Mouse (Mus musculus): Measurements from ENCODE around the gene Trim75.
"Not testable (repeated sequence)": the region's sequence is repeated elsewhere in the genome, so short reads cannot be mapped to it uniquely, and the experiment has no call there.

Gene Trim75

DNA sequence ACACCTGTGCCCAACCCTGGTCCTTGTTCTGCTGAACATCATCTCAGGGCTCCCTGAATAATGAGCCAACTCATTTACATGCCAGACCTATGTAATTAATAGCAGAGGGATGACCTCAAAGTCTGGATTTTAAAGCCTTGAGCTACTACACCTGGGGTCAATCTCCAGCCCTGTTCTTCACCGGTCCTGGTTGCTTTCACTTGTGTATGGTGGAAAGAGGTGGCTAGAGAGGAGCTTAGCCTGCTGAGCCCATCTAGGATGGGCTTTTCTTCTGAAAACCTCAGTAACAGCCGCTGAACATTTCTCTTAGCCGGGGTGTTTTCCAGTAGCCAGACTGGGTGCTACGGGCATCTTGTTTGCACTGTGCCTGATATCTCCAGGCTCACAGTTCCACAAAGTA lies at the start of gene Trim75:
Gene Trim75 (minus strand): TSS at position 101 of the 400 bp plus-strand sequence.
- no peak for DNase-seq

- no peak for DNase-seq
These were observed 49.5 kb upstream of the Trim75 start, which contains the start of gene Apela for GRCm38 (mm10) chr8:65037117-65037533. TSS of gene Apela (minus strand) at chr8:65037336.

DNA sequence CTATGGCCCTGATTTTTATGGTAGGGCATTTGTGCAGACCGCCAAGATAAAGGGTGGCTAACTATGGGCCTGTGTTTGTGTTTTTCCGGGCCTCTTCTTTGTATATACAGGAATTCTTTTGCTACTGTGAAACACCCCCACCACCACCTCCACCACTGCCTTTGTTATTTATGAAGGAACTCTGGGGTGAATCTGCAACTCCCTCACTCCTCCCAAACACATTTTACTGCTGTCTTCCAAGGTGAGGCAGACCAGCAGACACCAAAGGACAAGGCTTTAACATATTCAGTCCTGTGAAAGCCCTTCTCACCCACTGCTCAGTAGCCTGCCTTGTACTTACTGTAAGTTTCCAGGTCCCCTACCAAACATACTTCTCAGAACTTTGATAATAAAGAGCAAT lies 46.5 kb upstream of the Trim75 start:
- DNase-seq, result no peak

DNA sequence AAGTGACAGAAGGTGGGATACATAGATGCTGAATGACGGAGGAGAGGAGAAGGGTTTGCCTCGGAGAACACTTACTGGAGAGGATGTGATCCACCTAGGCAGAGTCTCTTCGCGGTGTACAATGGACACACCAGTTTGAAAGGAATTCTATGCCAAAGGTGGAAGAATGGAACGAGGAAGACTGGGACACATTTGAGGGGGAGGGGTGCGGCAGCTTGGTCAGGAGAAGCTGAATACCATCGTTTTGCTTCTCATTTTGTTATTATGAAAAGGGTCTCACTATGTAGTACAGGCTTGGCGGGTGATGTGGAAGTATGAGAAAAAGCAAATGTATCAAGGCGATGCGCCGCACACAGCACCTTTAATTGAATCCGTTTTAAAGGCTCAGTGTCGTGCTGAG lies 45.4 kb upstream of the Trim75 start:
- DNase-seq, result no peak

DNA sequence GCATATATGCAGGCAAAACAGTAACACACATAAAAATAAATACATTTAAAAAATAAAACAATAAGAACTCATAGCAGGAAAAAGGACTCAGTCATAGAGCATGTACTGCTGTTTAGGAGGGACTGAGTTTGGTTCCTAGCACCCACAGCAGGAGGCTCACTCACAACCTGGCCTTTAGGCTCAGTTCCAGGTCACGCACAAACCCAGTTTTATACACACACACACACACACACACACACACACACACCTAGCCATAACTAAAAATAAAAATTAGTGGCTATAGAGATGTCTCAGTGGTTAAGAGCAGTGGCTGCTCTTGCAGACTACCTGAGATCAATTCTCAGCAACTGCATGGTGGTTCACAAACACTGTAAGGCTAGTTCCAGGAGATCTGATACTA lies 44.5 kb upstream of the Trim75 start:
- DNase-seq, result no peak

- no peak for DNase-seq
These were observed 43.3 kb upstream of the Trim75 start for GRCm38 (mm10) chr8:65030735-65031485.

- DNase-seq, result no peak
These were observed 42.1 kb upstream of the Trim75 start for GRCm38 (mm10) chr8:65029776-65030175.

- no peak for DNase-seq
These were observed 41.5 kb upstream of the Trim75 start for GRCm38 (mm10) chr8:65028959-65029686.

GRCm38 (mm10) chr8:65022485-65022884 lies 34.9 kb upstream of the Trim75 start:
- DNase-seq, result peak; percentile 22

DNA sequence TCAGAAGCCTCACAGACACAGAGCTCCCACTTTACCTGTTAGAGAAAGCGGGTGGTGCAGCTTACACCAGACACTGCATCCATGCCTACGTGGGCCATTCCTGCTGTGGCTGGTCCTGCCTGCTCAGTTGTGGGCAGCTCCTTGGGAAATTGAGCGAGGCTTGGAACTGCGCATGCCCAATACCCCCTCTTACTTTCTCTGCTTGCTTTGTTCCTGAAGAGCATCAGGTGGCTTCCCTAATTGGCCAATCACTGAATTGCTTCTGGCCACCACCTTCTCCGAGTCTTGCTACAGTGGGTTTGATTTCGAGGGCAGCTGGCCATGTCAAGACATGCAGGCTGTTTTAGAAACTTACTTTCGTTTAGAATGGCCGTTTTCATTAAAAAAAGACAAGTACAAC lies 30.8 kb upstream of the Trim75 start, which contains the start of the genes Trim61 and Trim60:
Gene Trim61 (minus strand): TSS at position 101 of the 400 bp plus-strand sequence.
Gene Trim60 (minus strand): TSS at position 162 of the 400 bp plus-strand sequence.
- no peak for DNase-seq

DNA sequence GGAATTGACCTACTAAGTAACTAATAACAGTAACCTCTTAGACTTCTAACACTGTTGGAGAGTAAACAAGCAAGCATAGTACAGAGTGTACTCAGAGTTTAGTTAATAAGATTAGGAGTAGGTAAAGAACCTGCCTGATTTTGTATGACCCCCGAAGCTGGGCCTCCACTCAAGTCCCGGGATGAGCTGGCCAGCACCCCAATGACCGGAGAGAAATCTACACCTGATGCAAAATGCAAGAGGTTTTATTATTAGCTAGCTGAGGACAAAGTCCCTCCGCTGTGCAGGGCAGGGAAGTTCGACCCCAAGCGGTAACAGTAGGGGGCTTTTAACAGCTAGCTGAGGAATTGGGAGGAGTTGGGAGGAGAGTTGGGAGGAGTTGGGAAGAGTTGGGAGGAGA lies 20.0 kb upstream of the Trim75 start:
- DNase-seq, result not testable (repeated sequence)

GRCm38 (mm10) chr8:64998806-64999365 lies 11.3 kb upstream of the Trim75 start:
- no peak for DNase-seq

GRCm38 (mm10) chr8:64983150-64983897 lies 4.3 kb downstream of the Trim75 start:
- DNase-seq, result no peak

GRCm38 (mm10) chr8:64962836-64963235 lies 24.8 kb downstream of the Trim75 start:
- DNase-seq, result no peak

DNA sequence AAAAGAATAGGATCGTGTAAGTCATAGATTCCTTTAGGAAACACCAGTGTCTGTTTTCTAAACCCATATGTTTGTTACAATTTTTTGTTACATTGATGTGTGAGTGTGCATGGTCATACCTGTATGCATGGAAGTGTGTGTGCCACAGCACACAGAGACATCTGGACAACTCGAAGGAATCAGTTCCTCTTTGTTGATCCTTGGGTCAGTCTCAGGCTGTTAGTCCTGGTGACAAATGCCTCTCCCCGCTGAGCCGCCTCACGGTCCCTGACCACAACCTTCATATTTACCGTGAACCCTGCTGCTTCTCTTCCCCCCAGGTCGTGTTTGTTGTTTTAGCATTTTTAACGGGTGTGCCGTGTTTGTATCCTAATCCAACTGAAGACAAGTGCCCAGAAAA lies 28.6 kb downstream of the Trim75 start:
- no peak for DNase-seq

DNA sequence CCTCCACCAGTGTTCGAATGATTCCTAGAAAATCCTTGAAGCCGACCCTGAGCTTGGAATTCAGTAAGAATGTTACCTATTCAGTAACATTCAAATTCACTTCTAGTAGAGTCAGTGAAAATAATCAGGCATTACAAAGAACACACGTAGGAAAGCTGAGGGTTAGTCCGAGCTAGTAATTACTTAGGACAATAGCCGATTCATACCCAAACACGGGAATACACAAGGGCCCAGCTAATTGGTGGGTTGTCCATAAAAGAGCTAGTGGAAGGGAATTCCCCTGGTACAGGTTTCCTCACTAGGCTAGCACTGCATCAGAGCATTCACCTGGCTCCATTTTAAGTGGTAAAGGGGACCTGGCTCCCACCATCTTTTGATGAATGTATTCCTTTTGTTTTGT lies 35.5 kb downstream of the Trim75 start:
- no peak for DNase-seq

DNA sequence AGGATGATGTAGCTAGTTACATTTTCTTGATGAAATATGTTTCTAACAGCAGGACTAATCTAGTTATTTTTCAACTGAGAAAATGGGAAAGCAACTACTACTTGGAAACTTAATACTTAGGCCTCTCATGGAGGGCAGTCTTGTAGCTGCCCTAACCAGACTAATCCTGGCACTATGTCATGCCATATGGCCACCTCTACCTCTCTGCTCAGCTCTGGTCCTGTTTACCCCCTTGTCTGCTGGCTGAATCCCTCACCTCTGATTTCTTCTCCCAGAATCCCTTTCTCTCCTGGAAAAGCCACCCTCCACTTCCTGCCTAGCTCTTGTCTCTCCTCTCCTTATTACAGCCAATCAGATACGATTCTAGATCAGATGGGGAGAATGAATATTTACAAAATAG lies 39.3 kb downstream of the Trim75 start:
- peak; percentile 31 for DNase-seq

- DNase-seq, result no peak
These were observed 40.0 kb downstream of the Trim75 start for GRCm38 (mm10) chr8:64947698-64948034.

- DNase-seq, result peak; percentile 99
These were observed 40.6 kb downstream of the Trim75 start, which contains the start of gene Tmem192 for GRCm38 (mm10) chr8:64946820-64947697. TSS of gene Tmem192 (plus strand) at chr8:64947185.

DNA sequence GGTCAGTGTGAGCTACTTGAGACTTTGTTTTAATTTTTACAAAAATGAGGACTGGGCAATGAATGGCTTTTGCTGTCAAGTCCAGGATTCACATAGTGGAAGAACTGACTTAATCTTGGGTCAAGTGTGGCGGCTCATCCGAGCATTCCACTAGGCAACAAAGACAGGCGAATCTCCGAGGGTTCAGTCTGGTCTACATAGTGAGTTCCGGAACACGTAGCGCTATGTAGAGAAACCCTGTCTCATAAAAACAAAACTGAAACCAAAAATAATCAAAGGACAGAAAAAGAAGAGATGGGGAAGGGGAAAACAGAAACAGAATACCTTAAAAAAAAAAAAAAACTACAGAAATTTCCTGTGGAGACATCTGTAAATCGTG lies 41.2 kb downstream of the Trim75 start:
- DNase-seq, result no peak

DNA sequence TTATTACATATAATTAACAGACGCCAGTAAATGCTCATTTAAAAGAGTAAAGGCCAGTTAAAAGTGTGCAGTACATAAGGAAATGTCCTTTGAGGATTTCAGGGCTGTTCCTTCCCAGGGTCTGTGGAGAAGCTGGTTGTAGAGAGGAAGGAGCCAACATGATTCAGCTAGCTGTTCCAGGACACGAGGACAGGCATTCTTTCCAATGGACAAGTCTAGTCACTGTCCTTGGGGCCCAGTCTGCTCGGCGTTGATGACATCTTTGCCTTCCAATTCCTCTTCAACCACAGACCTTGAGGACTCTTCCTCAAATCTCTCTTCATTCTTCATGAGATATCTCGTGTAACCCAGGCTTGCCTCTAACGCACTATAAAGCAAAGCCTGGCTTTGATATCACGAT lies 42.0 kb downstream of the Trim75 start:
- DNase-seq, result no peak

DNA sequence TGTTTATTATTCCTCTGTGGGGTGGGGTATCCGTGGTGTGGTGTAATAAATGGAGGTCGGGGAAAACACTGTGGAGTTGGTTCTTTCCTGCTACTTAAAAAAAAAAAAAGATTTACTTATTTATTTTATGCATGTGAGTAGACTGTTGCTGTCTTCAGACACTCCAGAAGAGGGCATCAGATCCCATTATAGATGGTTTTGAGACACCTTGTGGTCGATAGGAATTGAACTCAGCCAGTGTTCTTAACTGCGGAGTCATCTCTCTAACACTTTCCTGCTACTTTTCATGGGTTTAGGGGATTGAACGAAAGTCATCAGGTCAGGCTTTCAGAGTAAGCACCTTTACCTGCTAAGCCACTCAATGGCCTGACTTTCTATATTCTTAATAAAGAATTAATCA lies 42.8 kb downstream of the Trim75 start:
- no peak for DNase-seq

Data from cerebellum, adult 8-10 months (tissue).